Mouse (Mus musculus): Measurements from ENCODE around the gene Lrpap1.

DNA sequence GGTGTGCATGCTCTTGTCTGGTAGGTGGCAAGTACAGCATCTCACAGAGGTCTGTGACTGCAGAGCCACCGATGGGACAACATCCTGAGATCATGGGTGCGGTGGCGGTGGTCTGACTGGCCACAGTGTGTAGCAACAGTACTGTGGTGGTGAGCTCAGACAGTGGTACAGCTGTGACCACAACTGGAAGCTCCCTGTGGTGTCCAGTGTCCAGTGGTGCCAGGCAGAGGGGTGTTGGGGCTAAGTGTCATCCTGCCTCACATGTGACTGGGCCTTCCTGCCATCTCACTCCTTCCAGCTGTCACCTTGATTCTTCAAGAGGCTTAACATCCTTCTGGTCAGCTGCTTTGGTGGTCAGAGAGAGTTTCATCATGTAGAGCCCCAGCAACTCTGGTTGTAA is 50.9 kb downstream of the Lrpap1 start:
- no peak for TF ChIP-seq CTCF (IDR thresholded peaks at IDR 0.05; ENCODE audit: extremely low read depth, insufficient read depth, low read length)
- TF ChIP-seq POLR2A (IDR thresholded peaks at IDR 0.05; ENCODE audit: extremely low read depth, insufficient read depth, low read length), result no peak
